Mouse (Mus musculus): ENCODE measurements around the gene Pacsin2.

The Pacsin2 gene

GRCm38 (mm10) chr15:83478096-83478495 is 13.7 kb upstream of the Pacsin2 start:
- no peak for DNase-seq

- DNase-seq, result no peak
Measured at GRCm38 (mm10) chr15:83476593-83477273, 12.3 kb upstream of the Pacsin2 start.

DNA sequence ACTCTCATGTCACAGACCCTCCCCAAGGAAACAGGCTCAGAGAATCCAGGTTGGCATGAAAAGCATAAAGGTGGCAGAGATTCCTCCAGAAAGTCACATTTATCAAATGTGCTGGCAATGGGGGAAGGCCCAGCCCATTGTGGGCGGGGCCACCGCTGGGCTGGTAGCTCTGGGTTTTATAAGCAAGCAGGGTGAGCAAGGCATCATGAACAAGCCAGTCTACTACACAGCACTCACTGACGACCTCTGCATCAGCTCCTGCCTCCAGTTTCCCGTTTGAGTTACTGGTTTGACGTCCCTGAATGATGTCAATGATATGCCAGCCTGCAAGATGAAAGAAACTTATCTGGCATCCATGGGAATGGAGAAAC is 10.0 kb upstream of the Pacsin2 start:
- no peak for DNase-seq

- DNase-seq, result peak; percentile 59
Measured at GRCm38 (mm10) chr15:83473832-83474465, 9.5 kb upstream of the Pacsin2 start.

- DNase-seq, result no peak
Measured at GRCm38 (mm10) chr15:83473251-83473650, 8.8 kb upstream of the Pacsin2 start.

DNA sequence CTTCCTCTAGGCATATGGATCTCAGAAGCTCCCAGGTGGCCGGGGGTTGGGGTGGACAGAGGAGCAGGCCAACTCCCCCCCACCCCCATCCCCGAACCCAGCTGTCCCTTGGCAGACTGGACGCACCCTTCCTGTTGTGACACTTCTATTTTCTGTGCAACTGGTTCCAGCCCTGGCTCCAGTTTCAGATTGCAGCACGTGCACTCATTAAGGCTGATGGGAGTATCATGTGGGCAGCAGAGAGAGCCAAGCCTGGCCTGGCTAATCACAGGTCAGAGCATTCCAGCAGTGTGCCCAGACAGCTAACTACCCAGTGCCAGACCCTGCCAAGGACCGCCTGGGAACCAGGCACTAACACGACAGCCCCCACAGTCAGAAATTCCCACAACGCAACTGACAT is 7.1 kb upstream of the Pacsin2 start:
- peak; percentile 77 for DNase-seq

DNA sequence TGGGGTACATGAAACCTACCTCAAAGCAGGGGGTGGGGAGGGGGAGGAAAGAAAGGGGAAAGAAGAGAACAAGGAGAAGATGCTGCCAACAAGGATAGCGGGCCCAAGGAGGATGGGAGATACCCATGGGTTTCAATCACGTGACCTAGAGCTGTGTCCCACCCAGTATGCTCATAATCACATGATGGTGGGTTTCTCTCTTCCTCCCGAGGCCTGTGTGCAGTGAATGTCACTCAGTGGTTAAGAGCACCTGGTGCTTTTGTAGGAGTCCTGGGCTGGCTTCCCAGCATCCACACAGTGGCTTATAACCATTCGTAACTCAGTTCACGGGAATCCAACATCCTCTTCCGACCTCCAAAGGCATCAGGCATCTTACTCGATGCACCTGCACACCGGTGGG is 6.0 kb upstream of the Pacsin2 start:
- no peak for DNase-seq

- DNase-seq, result no peak
Measured at GRCm38 (mm10) chr15:83469279-83469821, 4.9 kb upstream of the Pacsin2 start.

GRCm38 (mm10) chr15:83467232-83467966 is 3.0 kb upstream of the Pacsin2 start:
- no peak for DNase-seq

DNA sequence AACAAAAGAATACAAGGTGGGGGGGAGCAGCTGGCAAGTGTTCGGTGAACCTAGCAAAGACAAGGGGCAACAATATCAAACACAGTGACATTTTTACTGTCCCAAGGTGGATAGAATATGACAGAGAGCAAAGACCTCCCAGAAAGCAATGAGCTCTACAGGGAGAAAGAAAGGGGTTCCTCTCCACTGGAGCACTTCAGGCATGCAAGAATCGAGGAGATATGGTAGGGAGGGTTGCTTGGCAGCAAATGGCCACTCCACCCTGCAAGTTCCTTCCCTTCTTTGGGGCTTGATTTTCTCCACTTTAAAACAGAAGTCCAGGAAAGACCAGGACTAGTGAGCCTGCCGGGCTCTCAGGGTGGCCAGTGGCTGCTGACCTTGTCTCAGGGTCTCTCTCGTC is 1.9 kb upstream of the Pacsin2 start:
- DNase-seq, result no peak

GRCm38 (mm10) chr15:83464905-83465650 is 672 bp upstream of the Pacsin2 start:
- no peak for DNase-seq

DNA sequence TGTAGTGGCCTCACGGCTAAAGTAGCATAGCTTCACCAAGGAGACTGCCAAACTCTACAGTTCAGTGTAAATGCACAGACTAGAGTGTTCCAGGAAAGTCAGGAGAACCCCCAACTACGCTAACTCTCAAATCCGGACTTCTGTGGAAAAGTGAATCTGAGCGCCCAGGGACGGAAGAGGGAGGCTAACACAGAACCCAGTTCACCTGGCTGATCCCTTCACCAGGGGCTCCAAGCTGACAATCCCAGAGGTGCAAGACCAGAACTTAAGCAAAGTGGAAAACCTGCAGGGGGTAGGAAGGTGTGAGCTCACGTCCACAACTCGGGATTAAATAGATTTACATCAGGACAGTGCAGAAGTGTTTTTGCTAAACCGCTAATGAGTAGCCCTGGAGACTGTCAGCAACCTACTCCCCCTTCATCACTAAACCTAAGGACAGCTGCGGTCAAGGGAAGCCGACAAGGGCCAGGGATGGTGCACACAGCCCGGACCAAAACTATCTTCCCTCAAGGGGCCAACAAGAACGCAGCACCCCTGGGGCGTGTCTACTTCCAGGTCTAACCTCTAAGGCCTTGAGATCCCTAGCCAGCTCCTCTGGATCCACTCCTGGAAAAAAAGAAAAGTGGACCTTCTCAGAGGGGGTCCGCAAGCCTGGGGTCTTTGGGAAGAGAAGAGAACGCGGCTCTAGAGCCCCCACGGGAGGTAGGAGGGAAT is 880 bp downstream of the Pacsin2 start:
- peak; percentile 50 for DNase-seq

DNA sequence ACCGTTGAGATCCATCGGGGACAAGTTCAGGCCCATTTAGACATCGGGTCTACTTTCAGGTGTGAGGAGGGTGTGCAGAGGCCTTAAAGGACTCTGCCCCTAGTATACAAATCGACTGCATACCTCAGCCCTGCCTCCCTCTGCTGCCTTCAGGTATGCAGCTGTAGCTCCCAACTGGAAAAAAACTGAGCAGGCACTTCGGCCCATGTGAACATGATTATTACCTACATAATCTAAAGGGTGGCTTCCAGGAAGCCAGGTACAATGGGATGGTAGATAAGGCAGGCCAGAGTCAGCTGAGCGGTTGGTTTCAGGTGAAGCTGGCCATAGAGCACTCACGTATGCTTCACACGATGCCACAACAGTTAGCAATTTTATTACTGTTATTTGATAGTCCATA is 2.1 kb downstream of the Pacsin2 start:
- peak; percentile 42 for DNase-seq

- no peak for DNase-seq
Measured at GRCm38 (mm10) chr15:83460891-83461290, 3.5 kb downstream of the Pacsin2 start.

DNA sequence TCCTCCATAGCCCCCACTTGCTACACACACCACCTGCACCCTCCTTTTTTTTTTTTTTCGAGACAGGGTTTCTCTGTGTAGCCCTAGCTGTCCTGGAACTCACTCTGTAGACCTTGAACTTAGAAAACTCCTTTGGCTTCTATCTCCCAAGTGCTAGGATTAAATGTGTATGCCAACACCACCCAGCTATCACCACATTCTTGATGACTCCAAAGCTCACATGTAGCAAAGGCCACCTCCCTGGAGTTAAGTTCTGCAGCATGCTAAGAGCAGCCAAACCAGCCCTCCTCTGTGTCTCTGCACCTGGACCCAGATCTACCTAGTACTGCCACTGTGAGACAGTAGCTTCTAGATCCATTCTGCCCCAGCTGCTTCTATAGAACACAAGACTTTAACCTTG is 6.9 kb downstream of the Pacsin2 start:
- no peak for DNase-seq

GRCm38 (mm10) chr15:83455637-83456036 is 8.8 kb downstream of the Pacsin2 start:
- no peak for DNase-seq

GRCm38 (mm10) chr15:83455034-83455433 is 9.4 kb downstream of the Pacsin2 start:
- peak; percentile 61 for DNase-seq

GRCm38 (mm10) chr15:83454419-83454818 is 10.0 kb downstream of the Pacsin2 start:
- peak; percentile 39 for DNase-seq

- DNase-seq, result peak; percentile 57
Measured at GRCm38 (mm10) chr15:83453879-83454278, 10.5 kb downstream of the Pacsin2 start.

DNA sequence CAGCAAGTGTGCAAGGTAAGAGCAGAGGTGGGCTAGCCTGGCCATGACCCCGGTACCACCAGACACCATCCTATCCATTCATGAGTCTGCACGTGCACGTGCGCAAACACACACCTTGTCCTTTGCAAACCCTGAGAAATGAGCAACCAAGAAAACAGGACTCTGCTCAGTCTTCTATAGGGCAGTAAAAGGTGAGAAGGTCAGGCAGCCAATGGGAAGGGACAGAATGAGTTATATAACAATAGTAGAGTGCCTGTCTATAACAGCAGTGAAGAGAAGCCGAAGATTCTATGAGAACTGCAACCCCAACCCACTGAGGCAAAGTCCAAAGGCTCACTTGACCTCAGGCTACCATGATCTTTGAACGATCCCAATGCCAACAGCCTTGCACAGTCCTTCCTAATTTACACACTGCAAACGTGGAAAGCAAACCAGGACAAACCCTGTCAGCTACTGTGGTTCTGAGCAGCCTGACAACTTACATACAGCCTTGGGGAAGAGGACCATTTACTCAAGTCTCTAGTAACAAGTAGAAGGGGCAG is 12.1 kb downstream of the Pacsin2 start:
- DNase-seq, result peak; percentile 61

GRCm38 (mm10) chr15:83451621-83452210 is 12.7 kb downstream of the Pacsin2 start:
- DNase-seq, result peak; percentile 66

DNA sequence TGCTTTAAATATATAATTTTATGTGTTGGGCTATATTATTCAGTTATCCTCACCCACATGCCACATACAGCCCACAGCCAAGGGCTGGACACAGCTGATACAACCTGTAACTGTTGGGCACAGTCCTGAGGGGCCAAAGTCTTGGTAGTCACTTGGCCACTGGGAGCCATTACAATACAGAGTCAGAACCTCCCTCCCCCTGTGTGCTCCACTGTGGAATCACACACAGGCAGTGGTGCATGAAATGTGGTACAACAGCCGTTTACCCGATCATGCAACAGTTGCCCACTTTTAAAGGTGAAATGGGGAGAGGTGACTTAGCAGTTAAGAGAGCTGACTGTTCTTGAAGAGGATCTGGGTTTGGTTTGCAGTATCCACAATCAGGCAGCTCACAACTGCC is 14.4 kb downstream of the Pacsin2 start:
- DNase-seq, result no peak
